Mouse (Mus musculus) NIH3T3 (cell line): Measurements from ENCODE around the gene Tnc.
A peak's percentile ranks its signal among the peaks of the same experiment; 100 is the strongest.

Source experiments
- DNase-seq: peaks from one replicate; pipeline ENCODE4 v3.0.0-alpha.2; 2012; ENCODE audit warnings: low read depth

Gene Tnc

DNA sequence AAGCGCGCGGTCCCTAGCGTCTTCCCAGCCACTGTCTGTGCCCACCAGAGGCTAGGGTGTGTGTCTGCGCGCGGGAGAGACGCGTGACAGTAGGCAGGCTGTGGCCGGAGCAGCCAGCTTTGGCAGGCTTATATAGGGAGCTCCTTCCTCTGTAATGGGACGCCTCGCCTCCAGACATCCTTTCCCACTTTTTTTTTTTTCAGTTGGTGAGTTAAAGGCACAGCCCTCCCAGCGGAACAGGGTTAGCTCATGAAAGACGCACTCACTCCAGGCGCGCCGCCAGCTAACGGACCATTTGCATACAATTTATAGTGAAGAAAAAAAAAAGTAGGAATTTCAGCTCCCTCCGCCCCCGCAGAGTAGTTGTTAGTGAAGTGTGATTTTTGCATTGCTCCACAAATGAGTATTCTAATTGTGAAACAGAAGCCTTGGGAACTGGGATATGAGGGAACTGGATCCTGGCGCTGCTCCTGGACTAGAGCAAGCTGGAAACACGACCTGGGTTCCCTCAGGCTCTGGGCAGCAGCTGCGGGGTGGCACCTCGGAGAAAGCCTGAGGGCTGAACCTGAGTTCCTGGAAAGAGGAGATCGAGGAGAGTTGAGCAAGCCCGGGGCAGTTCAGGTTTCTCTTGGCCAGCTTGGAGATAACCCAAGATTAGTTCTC lies at the start of gene Tnc:
TSS of gene Tnc (minus strand) at position 185 of the 663 bp plus-strand sequence.
- DNase-seq: peak; percentile 98

DNA sequence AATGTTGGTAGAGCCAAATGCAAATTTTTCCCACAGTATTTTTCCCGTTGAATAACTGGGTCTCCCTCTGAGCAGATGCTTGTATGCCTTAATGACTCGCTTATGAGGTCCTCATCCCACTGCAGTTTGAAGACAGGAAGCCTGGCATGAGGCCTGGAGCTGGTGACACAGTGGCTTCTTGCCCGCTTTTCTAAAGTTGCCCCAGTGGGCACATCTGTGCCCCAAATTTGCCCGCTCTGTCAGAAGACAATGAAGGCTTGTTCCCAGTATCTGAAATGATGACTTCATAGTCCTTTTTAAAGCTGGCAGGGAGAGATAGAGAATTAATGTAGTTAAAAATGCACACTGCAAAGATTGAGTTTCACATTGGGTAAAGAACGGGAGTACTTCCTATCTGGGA lies 47.4 kb upstream of the Tnc start:
- no peak for DNase-seq

DNA sequence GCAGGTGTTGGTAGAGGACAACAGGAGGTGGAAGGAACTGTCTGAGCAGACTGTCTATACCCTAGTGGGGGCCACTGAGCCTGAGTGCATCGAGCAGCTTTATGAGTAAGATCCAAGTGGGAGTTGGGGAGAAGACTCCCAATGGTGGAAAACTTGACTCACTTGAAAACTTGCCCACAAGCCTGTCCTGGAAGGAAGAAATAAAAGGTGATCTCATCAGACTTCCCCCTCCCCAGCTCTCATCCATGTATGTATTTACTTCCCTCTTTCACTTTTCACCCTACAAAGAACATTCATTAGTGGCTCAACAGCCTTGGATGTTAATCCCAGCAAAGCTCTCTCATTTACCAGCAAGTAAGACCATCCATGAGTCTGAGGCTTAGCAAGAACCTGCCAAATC lies 46.0 kb upstream of the Tnc start:
- DNase-seq: peak; percentile 77

DNA sequence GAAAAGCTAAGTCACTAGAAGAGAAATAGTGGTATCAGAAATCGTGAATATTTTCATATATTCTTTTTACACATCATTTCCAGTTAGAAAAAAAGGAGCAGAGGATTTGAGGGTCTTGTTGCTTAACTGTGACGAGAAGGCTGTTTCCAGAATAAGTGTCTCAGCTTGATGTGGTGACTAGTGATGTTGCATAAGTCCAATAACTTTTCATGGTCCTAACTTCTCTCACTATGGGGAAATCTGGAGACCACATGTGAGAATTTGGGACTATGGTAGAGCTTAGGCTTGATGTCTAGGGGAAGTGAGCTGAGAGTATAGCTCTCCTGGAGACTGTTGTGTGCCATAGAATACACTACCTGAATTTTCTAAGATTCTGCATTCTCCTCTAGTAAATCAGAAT lies 42.6 kb upstream of the Tnc start:
- no peak for DNase-seq

DNA sequence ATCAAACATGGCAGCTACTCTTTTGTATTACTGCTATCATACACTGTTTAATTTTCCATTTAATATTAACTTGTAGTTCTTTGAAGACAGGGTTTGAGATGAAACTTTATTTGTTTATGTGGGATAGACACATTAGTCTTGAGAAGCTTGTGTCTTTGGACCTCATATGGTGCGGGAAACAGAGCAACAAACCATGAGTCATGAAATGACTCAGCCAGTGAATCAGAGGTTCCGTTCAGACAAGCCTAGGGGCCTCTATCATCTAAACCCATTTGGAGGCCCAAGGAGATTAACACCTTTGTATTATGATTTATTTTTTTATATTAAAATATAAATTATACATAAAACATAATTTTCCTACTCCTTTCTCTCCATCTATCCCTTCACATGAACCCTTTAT lies 40.9 kb upstream of the Tnc start:
- peak; percentile 80 for DNase-seq

DNA sequence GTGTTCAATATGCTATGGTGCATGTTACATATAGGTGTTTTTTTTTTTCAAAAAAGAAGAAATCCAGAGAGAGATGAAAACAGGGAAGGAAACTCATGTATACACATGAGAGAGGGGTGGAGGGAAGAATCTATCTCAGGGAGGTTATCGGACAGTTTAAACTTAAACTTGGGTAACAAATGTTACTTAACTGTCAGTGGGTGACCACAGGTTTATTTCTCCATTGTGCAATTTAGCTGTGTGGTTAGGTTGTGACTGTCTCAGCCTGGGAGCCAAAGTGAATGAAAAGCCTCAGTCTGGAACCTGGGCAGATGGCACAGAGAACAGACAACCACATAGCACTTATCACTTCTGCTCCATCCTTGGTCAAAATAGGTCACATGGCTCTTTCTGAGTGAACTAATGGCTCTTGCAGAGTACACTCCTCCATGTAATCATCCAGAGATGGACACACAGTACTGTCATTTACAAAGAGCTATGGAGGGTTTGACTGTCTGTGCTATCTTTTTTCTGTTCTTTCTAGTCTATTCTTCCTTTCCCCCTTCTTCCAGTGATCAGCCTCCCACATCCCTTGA lies 39.3 kb upstream of the Tnc start:
- no peak for DNase-seq

DNA sequence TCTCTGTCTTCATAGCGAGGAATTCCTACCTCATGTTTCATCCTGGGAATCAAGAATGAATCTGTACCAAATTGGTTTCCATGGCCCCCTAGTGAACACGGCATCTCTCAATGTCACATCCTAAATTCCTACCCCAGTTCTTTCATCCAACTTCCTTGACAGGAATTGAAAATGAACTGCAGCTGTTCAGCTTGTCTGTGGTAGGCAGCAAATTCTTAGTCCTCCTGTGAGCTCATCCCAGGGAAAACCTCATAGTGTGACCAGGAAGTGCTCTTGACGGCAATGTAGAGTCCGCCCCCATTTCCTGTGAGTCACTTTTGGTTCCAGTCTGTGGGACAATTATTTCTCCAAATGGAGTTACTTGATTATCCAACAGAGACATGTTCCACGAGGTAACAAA lies 37.0 kb upstream of the Tnc start:
- DNase-seq: peak; percentile 21

DNA sequence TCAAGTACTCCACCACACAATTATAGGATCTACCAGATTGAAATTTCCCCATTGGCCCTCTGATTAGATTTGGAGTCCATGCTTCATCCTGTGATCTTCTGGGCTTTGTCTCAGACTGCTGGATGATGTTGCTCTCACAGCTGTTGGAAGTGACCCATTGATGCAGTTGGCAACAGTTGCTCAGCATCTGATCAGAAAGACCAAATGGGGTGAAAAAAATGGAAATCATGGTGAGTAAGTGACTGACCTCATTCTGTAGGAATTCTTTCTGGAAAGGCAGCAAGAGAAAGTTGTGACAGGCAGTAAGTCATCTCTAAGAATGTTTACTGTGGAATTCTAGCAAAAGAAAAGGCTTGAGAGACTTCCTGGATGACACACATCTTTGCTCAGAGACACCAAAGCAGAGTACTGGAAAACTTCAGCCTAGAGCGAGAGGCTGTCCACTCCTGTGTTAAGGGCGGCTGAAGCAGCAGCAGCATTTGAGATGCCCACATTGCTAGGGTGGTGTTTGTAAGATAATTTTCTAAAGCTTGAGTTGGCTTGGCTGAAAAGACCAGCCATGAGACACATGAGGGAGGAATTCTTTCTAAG lies 31.3 kb upstream of the Tnc start:
- DNase-seq: peak; percentile 91

DNA sequence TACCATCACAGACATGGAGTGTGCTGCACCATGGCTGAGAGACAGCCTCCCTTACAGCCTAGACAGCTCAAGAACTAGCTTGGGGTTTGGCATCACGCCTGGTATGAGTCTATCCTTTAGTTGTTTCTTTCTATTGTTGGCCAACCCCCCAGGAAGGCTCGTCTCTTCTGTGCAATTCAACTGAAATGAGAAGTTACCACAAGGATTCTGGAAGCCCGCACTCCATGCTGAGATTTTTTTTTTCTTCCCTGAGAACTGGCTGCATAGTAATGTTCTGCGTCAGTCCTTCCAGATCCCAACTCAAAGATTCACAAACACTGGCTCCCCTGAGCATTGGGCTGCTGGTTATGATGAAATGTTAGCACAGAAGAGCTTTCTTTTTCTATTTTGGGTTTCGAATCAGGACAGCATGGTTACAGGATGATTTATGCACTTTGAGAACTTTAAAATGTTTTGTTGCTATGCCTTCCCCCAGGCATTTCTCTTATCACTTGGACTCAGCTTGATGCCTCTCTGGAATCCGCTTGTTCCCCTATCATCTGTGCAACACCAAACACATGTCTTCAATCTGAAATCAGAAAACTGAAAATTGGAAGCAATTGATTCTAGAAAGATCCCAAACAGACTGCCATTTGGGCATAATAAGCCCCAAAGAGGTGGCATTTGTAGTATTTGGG lies 29.7 kb upstream of the Tnc start:
- DNase-seq: peak; percentile 99

DNA sequence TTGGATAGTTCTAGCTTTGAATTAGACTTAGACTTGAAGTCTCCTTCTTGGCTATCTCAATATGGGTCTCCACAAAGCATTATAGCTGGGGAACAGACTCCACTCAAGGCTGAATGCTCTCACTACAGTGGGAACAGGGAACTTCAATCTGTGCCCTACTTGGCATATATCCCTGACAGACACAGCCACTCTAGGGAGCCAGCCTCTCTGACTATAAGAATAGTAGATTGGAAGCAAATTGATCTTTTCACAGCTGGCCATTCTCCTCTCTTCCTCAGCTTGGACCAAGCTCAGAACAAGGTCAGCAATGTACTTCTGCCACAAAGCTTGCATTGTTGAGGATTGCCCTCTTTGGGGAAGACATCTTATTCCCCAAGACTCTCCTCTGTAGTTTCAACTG lies 27.9 kb upstream of the Tnc start:
- DNase-seq: no peak

DNA sequence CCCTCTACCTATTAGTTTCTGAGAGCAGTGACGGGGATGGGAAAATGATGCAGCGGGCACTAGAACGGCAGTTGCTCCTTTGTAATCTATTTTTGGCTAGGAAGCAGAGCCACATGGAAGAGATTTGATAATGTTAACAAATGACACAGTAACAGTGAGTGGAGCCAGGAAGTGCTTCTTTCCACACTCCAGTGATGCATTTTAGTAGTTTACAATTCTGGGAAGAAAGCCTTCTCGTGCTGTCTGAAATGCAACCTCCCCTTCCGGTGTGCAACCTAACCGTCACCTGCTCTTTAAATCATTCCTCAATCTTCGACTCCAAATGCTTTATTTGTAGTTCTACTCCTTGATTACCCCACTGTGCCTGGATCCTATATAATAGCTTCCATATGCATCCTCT lies 20.6 kb upstream of the Tnc start:
- peak; percentile 67 for DNase-seq

DNA sequence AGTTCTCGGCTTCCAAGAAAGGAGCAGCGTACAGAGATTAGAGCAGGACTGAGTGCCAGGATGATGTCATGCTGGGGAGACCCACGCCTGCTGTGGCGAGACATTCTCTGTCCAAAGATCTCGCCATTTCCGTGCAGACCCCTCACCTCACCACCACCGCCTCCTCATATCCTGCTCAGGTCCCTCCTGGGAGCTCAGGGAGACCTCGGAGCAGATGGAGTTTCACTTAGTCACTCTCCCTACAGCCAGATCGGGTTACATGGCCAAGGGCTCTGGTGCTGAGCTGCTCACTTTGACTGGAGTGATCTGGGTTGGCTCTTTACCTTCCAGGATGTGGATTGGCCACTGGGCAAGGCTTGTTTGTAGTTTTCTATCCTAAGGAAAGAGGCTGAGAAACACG lies 18.5 kb upstream of the Tnc start:
- peak; percentile 79 for DNase-seq

DNA sequence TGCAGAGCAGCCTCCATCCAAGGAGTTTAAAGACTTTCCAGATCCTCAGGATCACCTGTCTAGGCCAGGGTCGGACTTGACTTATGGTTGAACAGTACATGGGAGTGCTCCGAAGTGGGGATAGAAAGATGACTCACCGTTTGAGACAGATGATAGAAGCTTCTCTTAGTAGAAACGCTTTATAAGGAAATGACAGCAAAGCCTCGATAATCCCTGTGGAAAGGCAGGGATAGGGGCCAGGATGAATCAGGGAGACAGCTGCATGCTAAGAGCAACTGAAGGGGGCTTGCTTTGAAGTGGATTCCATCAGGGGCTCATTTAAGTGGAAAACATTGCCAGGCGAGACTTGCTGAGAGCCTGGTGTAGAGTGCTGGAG lies 12.0 kb upstream of the Tnc start:
- DNase-seq: peak; percentile 20

DNA sequence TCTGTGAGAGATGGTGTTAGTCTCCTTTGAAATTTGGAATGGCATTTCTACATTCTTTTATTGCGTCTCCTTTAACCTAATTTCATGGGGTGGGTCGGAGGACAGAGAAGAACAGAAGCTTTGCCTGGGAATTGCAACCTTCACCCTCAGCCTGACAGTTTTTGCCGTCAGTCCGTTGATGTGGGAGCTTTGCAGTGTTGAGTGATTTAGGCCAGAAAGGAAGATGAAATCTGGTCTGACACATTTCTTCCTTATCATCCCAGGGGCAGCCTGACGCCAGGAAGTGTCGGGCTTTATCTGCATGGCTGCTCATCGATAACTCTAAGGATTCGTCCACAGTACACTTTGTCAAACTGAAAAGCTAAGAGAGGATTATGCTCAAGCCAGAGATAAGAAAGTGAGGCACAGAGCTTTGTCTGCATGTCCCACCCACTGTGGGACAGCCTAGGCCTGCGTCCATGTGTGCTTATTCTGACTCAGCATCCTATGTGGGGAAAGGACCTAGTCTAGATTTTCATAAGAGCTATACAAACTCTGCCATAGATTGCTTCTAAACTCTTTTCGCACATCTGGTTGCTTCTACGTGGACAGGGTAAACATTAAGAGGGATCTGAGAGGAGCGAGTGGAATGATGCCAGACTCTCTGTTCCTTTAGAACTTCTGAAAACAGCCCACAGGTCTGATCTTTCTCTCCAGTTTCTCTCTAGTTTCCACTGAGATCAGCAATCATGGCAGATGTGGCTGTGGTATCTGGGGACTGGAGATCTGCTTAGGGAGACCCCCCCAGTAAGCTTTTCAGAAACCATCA lies 11.4 kb upstream of the Tnc start:
- no peak for DNase-seq

DNA sequence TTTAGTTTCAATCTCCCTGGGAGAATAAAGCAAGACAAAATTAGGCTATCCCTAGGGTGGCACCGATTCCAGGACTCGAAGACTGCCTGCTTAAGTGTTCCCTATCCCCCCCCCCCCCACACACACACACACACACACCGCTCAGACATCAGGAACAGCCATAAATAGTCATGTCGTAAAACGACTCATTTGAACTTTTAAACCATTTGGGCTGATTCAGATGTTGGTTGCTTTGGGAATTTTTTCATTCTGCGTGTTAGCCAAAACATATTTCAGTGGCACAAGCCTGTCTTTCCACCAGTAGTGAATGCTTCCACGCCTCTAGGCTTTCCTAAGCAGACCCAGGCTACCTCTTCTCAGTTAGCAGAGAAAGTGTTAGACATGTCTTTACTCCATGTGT lies 1.4 kb upstream of the Tnc start:
- peak; percentile 71 for DNase-seq

DNA sequence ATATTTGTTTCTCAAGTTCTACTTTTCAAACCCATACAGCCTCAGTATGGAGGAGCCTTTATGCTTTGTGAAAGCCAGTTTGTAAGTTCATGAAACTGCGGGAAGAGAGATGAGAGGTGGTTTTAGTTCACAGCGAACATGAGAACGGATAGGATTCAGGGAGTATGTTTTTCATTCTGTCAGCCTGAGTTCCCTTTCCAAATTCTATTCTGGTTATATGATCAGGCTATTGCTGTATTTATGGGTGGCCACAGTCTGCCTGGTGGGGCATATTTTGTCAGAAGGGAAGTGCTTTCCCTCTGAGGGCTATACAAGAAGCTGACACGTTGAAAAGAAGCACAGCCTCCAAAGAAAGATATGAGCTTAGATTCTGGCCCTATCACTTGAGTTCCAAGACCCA lies 2.9 kb downstream of the Tnc start:
- DNase-seq: no peak

DNA sequence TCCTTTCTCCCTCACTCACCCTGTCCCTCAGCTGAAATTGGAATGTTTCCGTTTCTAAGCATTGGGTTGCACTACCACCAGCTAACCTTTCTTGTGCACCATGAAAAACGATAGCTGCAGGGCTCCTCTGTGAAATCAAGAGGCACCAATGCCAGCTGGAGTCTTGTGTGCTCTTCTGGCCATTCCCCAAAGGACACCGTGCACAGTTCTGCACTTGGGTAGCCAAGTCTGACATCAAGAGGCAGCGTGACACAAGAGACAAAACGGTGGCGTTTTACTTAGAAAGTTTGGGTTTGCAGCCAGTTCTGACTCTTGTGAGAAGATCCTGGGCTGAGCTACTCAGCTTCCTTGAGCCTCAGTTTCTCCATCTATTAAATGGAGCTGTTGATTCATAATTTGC lies 3.4 kb downstream of the Tnc start:
- DNase-seq: no peak

DNA sequence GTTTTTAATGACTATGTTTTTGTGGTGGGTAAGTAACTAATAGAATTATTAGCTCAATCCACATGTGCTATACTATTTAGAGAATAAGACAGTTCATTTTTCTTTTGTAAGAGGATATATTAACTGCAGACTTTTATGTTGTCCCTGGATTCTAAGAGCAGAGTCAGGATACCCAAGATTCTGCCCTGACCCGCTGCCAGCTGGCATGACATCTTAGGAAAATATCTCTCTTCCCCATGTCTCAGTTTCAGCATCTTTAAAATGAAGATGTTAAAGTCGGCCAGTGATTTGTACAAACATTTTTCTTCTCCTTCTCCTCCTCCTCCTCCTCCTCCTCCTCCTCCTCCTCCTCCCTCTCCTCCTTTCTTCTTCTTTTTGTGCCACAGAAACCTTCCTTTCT lies 7.7 kb downstream of the Tnc start:
- peak; percentile 39 for DNase-seq

DNA sequence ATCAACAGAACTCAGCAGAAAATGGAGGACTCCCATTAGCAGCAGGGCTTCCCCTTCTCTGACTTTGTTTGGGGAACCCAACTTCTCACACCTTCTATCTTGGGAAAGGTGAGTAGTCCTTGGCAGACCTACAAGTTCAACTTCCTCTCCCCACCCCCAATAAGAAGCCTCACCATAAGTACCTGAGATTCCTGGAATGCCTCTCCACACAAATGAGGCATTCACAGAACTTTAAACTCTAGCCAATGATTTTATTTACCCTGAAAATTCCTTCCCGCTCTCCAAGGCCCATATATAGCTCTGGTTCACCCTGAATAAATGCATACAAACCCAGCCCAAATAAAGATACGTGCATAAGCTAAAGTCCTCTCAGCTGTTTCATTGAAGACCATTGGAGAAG lies 9.3 kb downstream of the Tnc start:
- no peak for DNase-seq

DNA sequence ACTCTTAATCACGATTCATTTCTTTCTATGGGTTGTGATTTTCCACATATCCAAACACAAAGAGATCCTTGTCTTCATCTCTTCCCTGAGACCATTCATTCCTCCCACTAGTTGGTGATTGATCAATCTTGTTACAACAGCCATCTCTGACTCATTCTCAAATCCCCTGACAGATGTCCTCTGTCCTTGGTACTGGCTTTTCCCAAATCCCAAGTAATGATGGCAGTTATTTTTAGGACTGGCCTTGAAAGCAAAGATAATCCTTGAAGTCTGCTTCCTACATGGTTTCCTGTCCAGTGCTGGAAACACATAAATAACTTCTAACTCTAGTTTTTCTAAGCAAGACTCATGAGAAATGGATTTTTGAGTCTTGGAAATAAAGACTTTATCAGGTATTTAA lies 12.1 kb downstream of the Tnc start:
- DNase-seq: peak; percentile 75

DNA sequence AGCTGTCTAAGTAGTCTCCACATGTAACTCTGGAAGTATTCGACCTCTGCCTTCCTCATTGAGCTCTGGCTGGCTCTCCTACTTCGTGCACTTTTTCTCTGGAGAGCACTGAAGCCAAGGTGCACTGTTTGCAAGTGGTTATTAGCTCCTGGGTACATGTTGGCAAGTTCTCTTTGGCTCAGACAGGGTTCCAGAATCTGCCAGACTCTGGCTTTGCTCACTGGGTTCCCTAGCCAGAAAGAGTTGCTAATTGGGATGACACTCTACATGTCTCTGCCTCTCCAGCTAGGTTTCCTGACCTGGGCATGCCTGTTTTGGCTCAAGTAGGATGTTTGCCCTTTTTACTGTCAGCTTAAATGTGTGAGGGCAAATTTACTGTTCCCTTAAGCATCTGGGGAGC lies 13.6 kb downstream of the Tnc start:
- DNase-seq: no peak

DNA sequence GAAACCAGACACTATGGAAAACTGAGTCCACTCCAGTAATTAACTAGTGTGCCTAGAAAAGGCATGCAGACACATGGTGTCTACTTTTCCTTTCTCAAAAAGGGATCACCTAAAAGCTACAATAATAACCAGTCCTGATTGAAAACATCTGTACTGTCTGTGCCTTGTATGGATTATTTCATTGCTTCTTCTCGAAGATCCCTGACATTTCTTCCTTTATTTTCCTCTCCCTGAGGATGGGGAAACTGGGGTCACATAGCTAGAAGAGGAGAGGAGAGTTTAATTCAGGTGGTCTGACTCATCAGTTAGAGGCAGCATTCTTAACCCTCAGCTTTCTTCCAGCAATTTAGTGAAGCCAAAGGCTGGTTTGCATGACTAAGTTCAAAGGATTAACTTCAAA lies 17.3 kb downstream of the Tnc start:
- peak; percentile 60 for DNase-seq

DNA sequence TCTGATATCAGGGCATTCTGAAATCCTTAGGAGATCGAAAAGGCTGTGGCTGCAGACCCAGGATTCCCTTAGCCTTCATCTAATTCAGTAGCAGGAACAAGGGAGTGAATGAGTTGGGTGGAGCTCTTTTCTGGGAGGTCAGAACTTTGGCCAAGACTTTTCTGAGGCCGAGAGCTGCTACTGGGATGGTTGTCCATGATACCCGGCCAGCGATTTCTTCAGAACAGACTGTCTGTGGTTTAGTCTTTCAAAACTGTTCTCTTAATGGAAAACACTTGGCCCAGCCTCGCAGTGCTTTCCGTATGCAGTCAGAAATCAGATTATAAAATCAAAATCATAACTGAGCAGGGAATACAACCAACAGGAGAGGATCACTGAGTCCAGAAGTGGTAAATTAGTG lies 21.2 kb downstream of the Tnc start:
- peak; percentile 84 for DNase-seq
